Mouse (Mus musculus): ENCODE measurements around the gene Perm1. TPM values are rescaled to one million over a fixed set of nuclear protein-coding genes. Genes with fewer than 3 reads are reported as not detected.
A peak's percentile ranks its signal among the peaks of the same experiment; 100 is the strongest.

Perm1 gene
- polyA plus RNA-seq, 1 experiment from 2014 or later = 1.9 TPM

GRCm38 (mm10) chr4:156252140-156252539, 36.5 kb downstream of the Perm1 start:
- H3K4me3 ChIP-seq (replicated peaks; ENCODE audit: low read depth, low read length) = no peak overlapping the region
- ATAC-seq (ENCODE audit: low FRiP score, low TSS enrichment) = no peak
- peaks cover 26% of the 10 kb centered on the region for H3K36me3 ChIP-seq (ENCODE audit: control insufficient read depth, insufficient read depth, low read length)
- H3K27ac ChIP-seq (replicated peaks; ENCODE audit: low read depth, low read length) = peak overlapping the region; percentile 82
- WGBS = 29% methylated on average over 7 of the region's 7 CpGs
- peak overlapping the region; percentile 27 for H3K4me2 ChIP-seq (ENCODE audit: low read length)
- peaks cover 10% of the 10 kb centered on the region; the same call in 1 of the 2 replicates for H3K27me3 ChIP-seq (ENCODE audit: control insufficient read depth, insufficient read depth, low read length)
- DNase-seq = no peak
- H3K9me3 ChIP-seq (ENCODE audit: control insufficient read depth, low read length) = no peaks in the 10 kb centered on the region
- no peak overlapping the region for H3K9ac ChIP-seq (replicated peaks; ENCODE audit: low read length)
- peaks cover 40% of the 10 kb centered on the region for H3K4me1 ChIP-seq (ENCODE audit: control insufficient read depth, insufficient read depth, low read length)

GRCm38 (mm10) chr4:156252619-156253018, 37.0 kb downstream of the Perm1 start:
- peak overlapping the region; percentile 82 for H3K27ac ChIP-seq (replicated peaks; ENCODE audit: low read depth, low read length)
- peak; percentile 31 for ATAC-seq (ENCODE audit: low FRiP score, low TSS enrichment)
- peak overlapping the region; percentile 27; the same call in 1 of the 2 replicates for H3K4me2 ChIP-seq (ENCODE audit: low read length)
- H3K9me3 ChIP-seq (ENCODE audit: control insufficient read depth, low read length) = no peaks in the 10 kb centered on the region
- peaks cover 10% of the 10 kb centered on the region; the same call in 1 of the 2 replicates for H3K27me3 ChIP-seq (ENCODE audit: control insufficient read depth, insufficient read depth, low read length)
- H3K36me3 ChIP-seq (ENCODE audit: control insufficient read depth, insufficient read depth, low read length) = peaks cover 21% of the 10 kb centered on the region
- no peak overlapping the region for H3K4me3 ChIP-seq (replicated peaks; ENCODE audit: low read depth, low read length)
- H3K9ac ChIP-seq (replicated peaks; ENCODE audit: low read length) = no peak overlapping the region
- H3K4me1 ChIP-seq (ENCODE audit: control insufficient read depth, insufficient read depth, low read length) = peaks cover 40% of the 10 kb centered on the region
- peak; percentile 27 for DNase-seq
- 18% methylated on average over 3 of the region's 3 CpGs for WGBS

- H3K36me3 ChIP-seq (ENCODE audit: control insufficient read depth, insufficient read depth, low read length) = peaks cover 17% of the 10 kb centered on the region
- WGBS = 46% methylated on average over 7 of the region's 7 CpGs
- H3K27me3 ChIP-seq (ENCODE audit: control insufficient read depth, insufficient read depth, low read length) = peaks cover 10% of the 10 kb centered on the region; the same call in 1 of the 2 replicates
- H3K9ac ChIP-seq (replicated peaks; ENCODE audit: low read length) = no peak overlapping the region
- no peaks in the 10 kb centered on the region for H3K9me3 ChIP-seq (ENCODE audit: control insufficient read depth, low read length)
- DNase-seq = peak; percentile 7
- peak overlapping the region; percentile 82; the same call in 1 of the 2 replicates for H3K27ac ChIP-seq (replicated peaks; ENCODE audit: low read depth, low read length)
- no peak for ATAC-seq (ENCODE audit: low FRiP score, low TSS enrichment)
- no peak overlapping the region for H3K4me2 ChIP-seq (ENCODE audit: low read length)
- no peak overlapping the region for H3K4me3 ChIP-seq (replicated peaks; ENCODE audit: low read depth, low read length)
- peaks cover 40% of the 10 kb centered on the region for H3K4me1 ChIP-seq (ENCODE audit: control insufficient read depth, insufficient read depth, low read length)
Observed at GRCm38 (mm10) chr4:156253043-156253442, 37.4 kb downstream of the Perm1 start.

GRCm38 (mm10) chr4:156254361-156255077, 38.9 kb downstream of the Perm1 start:
- Histone ChIP-seq H3K4me3 (replicated peaks; ENCODE audit: low read depth, low read length) (peak overlapping the region; percentile 19), H3K36me3 (ENCODE audit: control insufficient read depth, insufficient read depth, low read length) (peaks cover 2% of the 10 kb centered on the region), H3K9me3 (ENCODE audit: control insufficient read depth, low read length) (no peaks in the 10 kb centered on the region), H3K4me2 (ENCODE audit: low read length) (peak overlapping the region; percentile 50), H3K27me3 (ENCODE audit: control insufficient read depth, insufficient read depth, low read length) (peaks cover 10% of the 10 kb centered on the region; the same call in 1 of the 2 replicates), H3K4me1 (ENCODE audit: control insufficient read depth, insufficient read depth, low read length) (peaks cover 40% of the 10 kb centered on the region), H3K9ac (replicated peaks; ENCODE audit: low read length) (peak overlapping the region; percentile 2; the same call in 1 of the 2 replicates), H3K27ac (replicated peaks; ENCODE audit: low read depth, low read length) (peak overlapping the region; percentile 61)
- WGBS = 2% methylated on average over 30 of the region's 30 CpGs
- peak; percentile 60 for DNase-seq
- peak; percentile 36; the same call in 1 of the 2 replicates for ATAC-seq (ENCODE audit: low FRiP score, low TSS enrichment)

- Histone ChIP-seq H3K9me3 (ENCODE audit: control insufficient read depth, low read length) (no peaks in the 10 kb centered on the region), H3K27me3 (ENCODE audit: control insufficient read depth, insufficient read depth, low read length) (peaks cover 10% of the 10 kb centered on the region; the same call in 1 of the 2 replicates), H3K4me1 (ENCODE audit: control insufficient read depth, insufficient read depth, low read length) (peaks cover 37% of the 10 kb centered on the region), H3K4me3 (replicated peaks; ENCODE audit: low read depth, low read length) (peak within 1 kb of the TSS; percentile 19), H3K4me2 (ENCODE audit: low read length) (peak within 1 kb of the TSS; percentile 50), H3K9ac (replicated peaks; ENCODE audit: low read length) (peak within 1 kb of the TSS; percentile 7; the same call in 1 of the 2 replicates), H3K36me3 (ENCODE audit: control insufficient read depth, insufficient read depth, low read length) (no peaks in the 10 kb centered on the region), H3K27ac (replicated peaks; ENCODE audit: low read depth, low read length) (peak within 1 kb of the TSS; percentile 60; the same call in 1 of the 2 replicates)
- DNase-seq (peak; percentile 40), ATAC-seq (ENCODE audit: low FRiP score, low TSS enrichment) (peak; percentile 54; the same call in 1 of the 2 replicates)
- 3% methylated on average over 26 of the region's 26 CpGs for WGBS
Observed at GRCm38 (mm10) chr4:156255078-156255839, 39.6 kb downstream of the Perm1 start, which contains the start of gene Samd11. Gene Samd11 (minus strand): TSS chr4:156255657.

Small RNA genes within 50 kb of the gene (microRNA-seq; reads per million reads assigned to microRNA genes)
- 4.0 reads per million, percentile 24 among the genes with 10 or more reads in this experiment for gene Mir7658

Other genes starting within 250 kb of the Perm1 start
- gene B3galt6, start 223.2 kb upstream of the Perm1 start, polyA plus RNA-seq (2014; fragmentation: Nextera tagmentation; extraction: Ambion mirVana) = 36.3 and 38.7 TPM in 2 replicates
- gene Sdf4, start 223.0 kb upstream of the Perm1 start, polyA plus RNA-seq (2014; fragmentation: Nextera tagmentation; extraction: Ambion mirVana) = 105 and 112 TPM in 2 replicates
- 0.47 and 0.49 TPM in 2 replicates for gene Tnfrsf4, start 202.0 kb upstream of the Perm1 start, polyA plus RNA-seq (2014; fragmentation: Nextera tagmentation; extraction: Ambion mirVana)
- gene Tnfrsf18, start 189.7 kb upstream of the Perm1 start, polyA plus RNA-seq (2014; fragmentation: Nextera tagmentation; extraction: Ambion mirVana) = 1.4 and 2.4 TPM in 2 replicates
- 0.28 TPM in 1 of 2 replicates, not detected in the other for gene Ttll10, start 156.5 kb upstream of the Perm1 start, polyA plus RNA-seq (2014; fragmentation: Nextera tagmentation; extraction: Ambion mirVana)
- 26.1 and 32.8 TPM in 2 replicates for gene 9430015G10Rik, start 105.9 kb upstream of the Perm1 start, polyA plus RNA-seq (2014; fragmentation: Nextera tagmentation; extraction: Ambion mirVana)
- 0.81 and 0.92 TPM in 2 replicates for gene Rnf223, start 85.4 kb upstream of the Perm1 start, polyA plus RNA-seq (2014; fragmentation: Nextera tagmentation; extraction: Ambion mirVana)
- 122 and 142 TPM in 2 replicates for gene Agrn, start 18.4 kb upstream of the Perm1 start, polyA plus RNA-seq (2014; fragmentation: Nextera tagmentation; extraction: Ambion mirVana)
- 0.51 and 2.5 TPM in 2 replicates for gene Isg15, start 15.1 kb upstream of the Perm1 start, polyA plus RNA-seq (2014; fragmentation: Nextera tagmentation; extraction: Ambion mirVana)
- gene AW011738, start 12.6 kb upstream of the Perm1 start, polyA plus RNA-seq (2014; fragmentation: Nextera tagmentation; extraction: Ambion mirVana) = 0.84 and 0.96 TPM in 2 replicates
- gene Plekhn1, start 19.0 kb downstream of the Perm1 start, polyA plus RNA-seq (2014; fragmentation: Nextera tagmentation; extraction: Ambion mirVana) = 27.7 and 31.5 TPM in 2 replicates
- 46.6 and 54.1 TPM in 2 replicates for gene Noc2l, start 20.1 kb downstream of the Perm1 start, polyA plus RNA-seq (2014; fragmentation: Nextera tagmentation; extraction: Ambion mirVana)
- gene Samd11, start 39.8 kb downstream of the Perm1 start, polyA plus RNA-seq (2014; fragmentation: Nextera tagmentation; extraction: Ambion mirVana) = 3.9 and 4.4 TPM in 2 replicates
- gene Vmn2r-ps159, start 115.2 kb downstream of the Perm1 start, polyA plus RNA-seq (2014; fragmentation: Nextera tagmentation; extraction: Ambion mirVana) = not detected in 2 replicates